7 mouse cellular contexts compared by ENCODE assay signal in the genomic region with DNA sequence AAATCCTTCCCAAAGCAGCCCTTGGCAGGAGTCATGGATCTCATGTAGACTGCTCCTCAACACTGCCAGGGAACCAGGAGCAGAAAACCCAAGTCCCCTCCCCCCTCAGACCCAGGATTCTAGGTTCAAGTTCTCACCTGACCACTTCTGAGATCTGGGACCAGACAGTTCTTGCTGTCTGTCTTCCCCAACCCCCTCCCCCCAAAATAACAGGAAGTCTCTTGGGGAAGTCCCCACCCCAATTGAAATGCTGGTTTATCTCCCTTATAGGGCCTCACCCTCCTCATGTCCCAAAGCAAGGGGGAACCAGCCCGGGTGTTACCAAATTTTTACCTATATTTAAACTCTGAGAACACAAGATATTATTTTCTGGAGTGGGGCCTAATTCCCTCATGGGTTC. TPM values are rescaled to one million over a fixed set of nuclear protein-coding genes. Genes with fewer than 3 reads are reported as not detected.
DNase-seq lines count a peak whose midpoint lies in the region; ATAC-seq and TF ChIP-seq lines count a peak whose summit lies in the region.

No protein-coding gene starts in this region.

- WGBS in lung, postnatal 0 days = 25% methylated on average over 1 of the region's 1 CpGs
- WGBS in embryonic facial prominence, embryonic 10.5 days = 80% methylated on average over 1 of the region's 1 CpGs
- WGBS in limb, embryonic 12.5 days = 59% methylated on average over 1 of the region's 1 CpGs
- whole genome bisulfite sequencing in small intestine, adult 2 months = 28% methylated on average over 1 of the region's 1 CpGs

- H3K4me1 ChIP-seq in lung, postnatal 0 days (ENCODE audit: insufficient read depth, low read depth, low read length) = peaks cover 13% of the 10 kb centered on the region; the same call in 1 of the 2 replicates
- peaks cover 50% of the 10 kb centered on the region for H3K4me1 ChIP-seq in embryonic facial prominence, embryonic 10.5 days
- peaks cover 41% of the 10 kb centered on the region for H3K4me1 ChIP-seq in limb, embryonic 12.5 days (replicated peaks)
- peaks cover 6% of the 10 kb centered on the region for H3K4me1 ChIP-seq in small intestine, adult 2 months (ENCODE audit: control insufficient read depth, insufficient read depth, insufficient read length, low read length)

- ATAC-seq in lung, postnatal 0 days = no peak
- no peak for ATAC-seq in limb, embryonic 12.5 days (ENCODE audit: insufficient number of reproducible peaks, insufficient read depth, low FRiP score, low TSS enrichment, low read depth)
- ATAC-seq in cerebellum, adult (ENCODE audit: insufficient number of reproducible peaks, low FRiP score, low TSS enrichment) = no peak

- TF ChIP-seq EP300 in lung, postnatal 0 days (IDR thresholded peaks at IDR 0.05) = no peak

- peak overlapping the region; percentile 86 for H3K9ac ChIP-seq in lung, postnatal 0 days (replicated peaks; ENCODE audit: low read depth)
- no peak overlapping the region for H3K9ac ChIP-seq in limb, embryonic 12.5 days (replicated peaks)

- peak overlapping the region; percentile 95 for H3K27ac ChIP-seq in lung, postnatal 0 days (ENCODE audit: low read length)
- peak overlapping the region; percentile 88 for H3K27ac ChIP-seq in embryonic facial prominence, embryonic 10.5 days (replicated peaks)
- H3K27ac ChIP-seq in limb, embryonic 12.5 days = no peak overlapping the region
- 0 out of 2 replicates have a peak overlapping the region, but pooled peaks have one; percentile 72 for H3K27ac ChIP-seq in small intestine, adult 2 months (ENCODE audit: insufficient read depth, low read depth, low read length)

- peak overlapping the region; percentile 89; the same call in 1 of the 2 replicates for H3K4me2 ChIP-seq in lung, postnatal 0 days (replicated peaks; ENCODE audit: low read depth, low read length)
- H3K4me2 ChIP-seq in limb, embryonic 12.5 days = peak overlapping the region; percentile 88; the same call in 1 of the 2 replicates

- TF ChIP-seq CTCF in lung, postnatal 0 days (IDR thresholded peaks at IDR 0.05) = no peak
- no peak for TF ChIP-seq CTCF in small intestine, adult 2 months (IDR thresholded peaks at IDR 0.05; ENCODE audit: extremely low read depth, insufficient read length, insufficient replicate concordance, low read depth, low read length)

- H3K4me3 ChIP-seq in lung, postnatal 0 days (ENCODE audit: low read depth, low read length) = no peak overlapping the region
- peak overlapping the region; percentile 78; the same call in 1 of the 2 replicates for H3K4me3 ChIP-seq in embryonic facial prominence, embryonic 10.5 days
- H3K4me3 ChIP-seq in limb, embryonic 12.5 days (replicated peaks) = no peak overlapping the region
- H3K4me3 ChIP-seq in small intestine, adult 2 months (ENCODE audit: low read depth, low read length) = no peak overlapping the region

- no peaks in the 10 kb centered on the region for H3K27me3 ChIP-seq in lung, postnatal 0 days (replicated peaks; ENCODE audit: insufficient read depth, low read length)
- no peaks in the 10 kb centered on the region for H3K27me3 ChIP-seq in embryonic facial prominence, embryonic 10.5 days (replicated peaks; ENCODE audit: low read depth, poor library complexity, severe bottlenecking)
- H3K27me3 ChIP-seq in limb, embryonic 12.5 days = no peaks in the 10 kb centered on the region
- H3K27me3 ChIP-seq in small intestine, adult 2 months (ENCODE audit: control insufficient read depth, insufficient read depth, low read length) = no peaks in the 10 kb centered on the region

- DNase-seq in lung, postnatal 0 days (ENCODE audit: low spot score) = peak; percentile 16
- no peak for DNase-seq in lung, postnatal 4 days
- DNase-seq in embryonic facial prominence, embryonic 10.5 days (ENCODE audit: low spot score) = no peak
- no peak for DNase-seq in adrenal gland, postnatal 4 days (ENCODE audit: low spot score in 2 of 2)

- no peak for TF ChIP-seq POLR2A in small intestine, adult 2 months (IDR thresholded peaks at IDR 0.05; ENCODE audit: low read depth, low read length)

- H3K36me3 ChIP-seq in lung, postnatal 0 days (ENCODE audit: insufficient read depth, low read length) = no peaks in the 10 kb centered on the region; the same call in 1 of the 2 replicates
- no peaks in the 10 kb centered on the region for H3K36me3 ChIP-seq in embryonic facial prominence, embryonic 10.5 days (replicated peaks)
- no peaks in the 10 kb centered on the region for H3K36me3 ChIP-seq in limb, embryonic 12.5 days
- no peaks in the 10 kb centered on the region for H3K36me3 ChIP-seq in small intestine, adult 2 months (ENCODE audit: control insufficient read depth, insufficient read depth, low read length)

- no peaks in the 10 kb centered on the region for H3K9me3 ChIP-seq in lung, postnatal 0 days (ENCODE audit: low read length)
- no peaks in the 10 kb centered on the region for H3K9me3 ChIP-seq in embryonic facial prominence, embryonic 10.5 days
- H3K9me3 ChIP-seq in limb, embryonic 12.5 days = no peaks in the 10 kb centered on the region

RNA-seq across cellular contexts. Expression of a gene that starts 0.9 kb away (rescaled TPM):
- 123 and 143 TPM in 2 replicates for polyA plus RNA-seq in lung, postnatal 0 days (2015; fragmentation: Nextera tagmentation; extraction: Ambion mirVana)
- polyA plus RNA-seq in embryonic facial prominence, embryonic 10.5 days (2016; fragmentation: Nextera tagmentation; extraction: Ambion mirVana) = 79.9 and 87.0 TPM in 2 replicates
- polyA plus RNA-seq in limb, embryonic 12.5 days (2016; fragmentation: Nextera tagmentation; extraction: Ambion mirVana) = 119 and 126 TPM in 2 replicates
- polyA plus RNA-seq in small intestine, adult 2 months (2012; rRNA removed) = 106 and 209 TPM in 2 replicates
- total RNA-seq in adrenal gland, postnatal 4 days (2021) = 100 to 1,000 TPM; 159 to 161 TPM

RNA-seq across cellular contexts. Expression of a gene that starts 4.7 kb away (rescaled TPM):
- 3.2 and 4.3 TPM in 2 replicates for polyA plus RNA-seq in lung, postnatal 0 days (2015; fragmentation: Nextera tagmentation; extraction: Ambion mirVana)
- 0.26 and 0.40 TPM in 2 replicates for polyA plus RNA-seq in embryonic facial prominence, embryonic 10.5 days (2016; fragmentation: Nextera tagmentation; extraction: Ambion mirVana)
- polyA plus RNA-seq in limb, embryonic 12.5 days (2016; fragmentation: Nextera tagmentation; extraction: Ambion mirVana) = 0.51 and 0.86 TPM in 2 replicates
- 23.2 and 54.3 TPM in 2 replicates for polyA plus RNA-seq in small intestine, adult 2 months (2012; rRNA removed)
- 1 to 10 TPM; 1.1 to 3.2 TPM for total RNA-seq in adrenal gland, postnatal 4 days (2021)

RNA-seq across cellular contexts. Expression of a gene that starts 17.7 kb away (rescaled TPM):
- 2,947 and 3,302 TPM in 2 replicates for polyA plus RNA-seq in lung, postnatal 0 days (2015; fragmentation: Nextera tagmentation; extraction: Ambion mirVana)
- 2,181 and 2,235 TPM in 2 replicates for polyA plus RNA-seq in embryonic facial prominence, embryonic 10.5 days (2016; fragmentation: Nextera tagmentation; extraction: Ambion mirVana)
- 2,324 and 2,343 TPM in 2 replicates for polyA plus RNA-seq in limb, embryonic 12.5 days (2016; fragmentation: Nextera tagmentation; extraction: Ambion mirVana)
- polyA plus RNA-seq in small intestine, adult 2 months (2012; rRNA removed) = 254 and 421 TPM in 2 replicates
- 1,000 to 10,000 TPM; 1,415 to 1,431 TPM for total RNA-seq in adrenal gland, postnatal 4 days (2021)

RNA-seq across cellular contexts. Expression of a gene that starts 32.0 kb away (rescaled TPM):
- polyA plus RNA-seq in lung, postnatal 0 days (2015; fragmentation: Nextera tagmentation; extraction: Ambion mirVana) = not detected in 2 replicates
- polyA plus RNA-seq in embryonic facial prominence, embryonic 10.5 days (2016; fragmentation: Nextera tagmentation; extraction: Ambion mirVana) = not detected in 2 replicates
- polyA plus RNA-seq in limb, embryonic 12.5 days (2016; fragmentation: Nextera tagmentation; extraction: Ambion mirVana) = not detected in 2 replicates
- not detected in 2 replicates for polyA plus RNA-seq in small intestine, adult 2 months (2012; rRNA removed)
- total RNA-seq in adrenal gland, postnatal 4 days (2021) = under 1 TPM in 1 of 2 experiments, not detected in 1; 0.17 TPM

RNA-seq across cellular contexts. Expression of a gene that starts 32.1 kb away (rescaled TPM):
- polyA plus RNA-seq in lung, postnatal 0 days (2015; fragmentation: Nextera tagmentation; extraction: Ambion mirVana) = not detected in 2 replicates
- polyA plus RNA-seq in embryonic facial prominence, embryonic 10.5 days (2016; fragmentation: Nextera tagmentation; extraction: Ambion mirVana) = not detected in 2 replicates
- polyA plus RNA-seq in limb, embryonic 12.5 days (2016; fragmentation: Nextera tagmentation; extraction: Ambion mirVana) = not detected in 2 replicates
- not detected in 2 replicates for polyA plus RNA-seq in small intestine, adult 2 months (2012; rRNA removed)
- not detected for total RNA-seq in adrenal gland, postnatal 4 days (2021)
